In genomic region chr16:95917635-95918407, GRCm38 (mm10) we compare ENCODE assay signal across 30 mouse cellular contexts.
DNase-seq lines count a peak whose midpoint lies in the region; ATAC-seq lines count a peak whose summit lies in the region.
"Had no signal": no experiment of that assay in that cellular context is flagged by ENCODE, and none has a peak within 500 bp of the region (broad histone marks: within the 10 kb centered on the region; RNA-seq: fewer than 3 reads in every experiment).

No protein-coding gene starts in this region.

- peaks cover 6% of the 10 kb centered on the region for H3K4me1 ChIP-seq in lung, embryonic 16.5 days (replicated peaks; ENCODE audit: control insufficient read depth, insufficient read depth, low read length)
- H3K4me1 ChIP-seq in limb, embryonic 10.5 days: peaks cover 29% of the 10 kb centered on the region
- H3K4me1 ChIP-seq in midbrain, embryonic 16.5 days (ENCODE audit: control insufficient read depth, insufficient read depth, low read length): no peaks in the 10 kb centered on the region
- H3K4me1 ChIP-seq: forebrain, embryonic 12.5 days; heart, embryonic 15.5 days; hindbrain, embryonic 13.5 days; liver, embryonic 13.5 days; midbrain, embryonic 13.5 days; stomach, embryonic 15.5 days had no signal

- H3K4me3 ChIP-seq in lung, embryonic 16.5 days (ENCODE audit: low read length): no peak overlapping the region
- no peak overlapping the region for H3K4me3 ChIP-seq in limb, embryonic 10.5 days
- no peak overlapping the region for H3K4me3 ChIP-seq in midbrain, embryonic 16.5 days (ENCODE audit: low read depth, low read length)
- H3K4me3 ChIP-seq: embryonic facial prominence, embryonic 10.5 days; embryonic facial prominence, embryonic 15.5 days; forebrain, embryonic 12.5 days; heart, embryonic 10.5 days; heart, embryonic 15.5 days; hindbrain, embryonic 13.5 days; layer of hippocampus, adult 2 months; limb, embryonic 15.5 days; liver, embryonic 13.5 days; midbrain, embryonic 13.5 days; stomach, embryonic 15.5 days had no signal

- 72% methylated on average over 13 of the region's 14 CpGs for WGBS in lung, embryonic 16.5 days
- 70% methylated on average over 14 of the region's 14 CpGs for WGBS in limb, embryonic 10.5 days
- 65% methylated on average over 14 of the region's 14 CpGs for WGBS in midbrain, embryonic 16.5 days

- H3K9me3 ChIP-seq in lung, embryonic 16.5 days (ENCODE audit: control insufficient read depth, low read length): no peaks in the 10 kb centered on the region
- no peaks in the 10 kb centered on the region for H3K9me3 ChIP-seq in limb, embryonic 10.5 days (replicated peaks)
- no peaks in the 10 kb centered on the region for H3K9me3 ChIP-seq in midbrain, embryonic 16.5 days (replicated peaks; ENCODE audit: control insufficient read depth, low read length, poor library complexity, severe bottlenecking)
- H3K9me3 ChIP-seq: embryonic facial prominence, embryonic 10.5 days; embryonic facial prominence, embryonic 15.5 days; forebrain, embryonic 12.5 days; G1E; heart, embryonic 10.5 days; heart, embryonic 15.5 days; hindbrain, embryonic 13.5 days; limb, embryonic 15.5 days; liver, embryonic 13.5 days; midbrain, embryonic 13.5 days; stomach, embryonic 15.5 days had no signal

- no peak overlapping the region for H3K27ac ChIP-seq in lung, embryonic 16.5 days (ENCODE audit: low read length)
- H3K27ac ChIP-seq in limb, embryonic 10.5 days: peak overlapping the region; percentile 53; the same call in 1 of the 2 replicates
- no peak overlapping the region for H3K27ac ChIP-seq in midbrain, embryonic 16.5 days (ENCODE audit: low read length)
- H3K27ac ChIP-seq: embryonic facial prominence, embryonic 10.5 days; embryonic facial prominence, embryonic 15.5 days; forebrain, embryonic 12.5 days; heart, embryonic 10.5 days; heart, embryonic 15.5 days; hindbrain, embryonic 13.5 days; layer of hippocampus, adult 2 months; limb, embryonic 15.5 days; liver, embryonic 13.5 days; macrophage; midbrain, embryonic 13.5 days; stomach, embryonic 15.5 days had no signal

- no peak for DNase-seq in lung, adult 18-20 months
- peak; percentile 82 for DNase-seq in R1 (ENCODE audit: low read depth, low spot score)
- DNase-seq in limb, embryonic 10.5 days (ENCODE audit: low spot score): peak; percentile 29
- DNase-seq in thymus, postnatal 0 days (ENCODE audit: low spot score): peak; percentile 62
- DNase-seq in embryo, embryonic 10 days (ENCODE audit: low spot score): no peak
- no peak for DNase-seq in gastrocnemius, adult 8-10 months (ENCODE audit: low spot score in 2 of 2)
- DNase-seq: cerebellum, adult 11-12 months; cerebellum, adult 9-11 months; gastrocnemius, postnatal 14 days; heart, postnatal 36 days; kidney, adult 2 months; kidney, postnatal 36 days; layer of hippocampus, postnatal 36 days; left cerebral cortex, postnatal 4 days; liver, embryonic 13.5 days; lung, adult 2 months had no signal

- no peak overlapping the region for H3K4me2 ChIP-seq in lung, embryonic 16.5 days (ENCODE audit: low read depth, low read length)
- no peak overlapping the region for H3K4me2 ChIP-seq in midbrain, embryonic 16.5 days (ENCODE audit: low read length)
- H3K4me2 ChIP-seq: embryonic facial prominence, embryonic 15.5 days; forebrain, embryonic 12.5 days; heart, embryonic 15.5 days; hindbrain, embryonic 13.5 days; limb, embryonic 15.5 days; liver, embryonic 13.5 days; midbrain, embryonic 13.5 days; stomach, embryonic 15.5 days had no signal

- H3K36me3 ChIP-seq in lung, embryonic 16.5 days (ENCODE audit: control insufficient read depth, insufficient read depth, low read length): no peaks in the 10 kb centered on the region
- H3K36me3 ChIP-seq in limb, embryonic 10.5 days: no peaks in the 10 kb centered on the region
- H3K36me3 ChIP-seq in midbrain, embryonic 16.5 days (ENCODE audit: control insufficient read depth, insufficient read depth, low read length): no peaks in the 10 kb centered on the region
- H3K36me3 ChIP-seq: embryonic facial prominence, embryonic 10.5 days; embryonic facial prominence, embryonic 15.5 days; forebrain, embryonic 12.5 days; G1E; heart, embryonic 10.5 days; heart, embryonic 15.5 days; hindbrain, embryonic 13.5 days; limb, embryonic 15.5 days; liver, embryonic 13.5 days; midbrain, embryonic 13.5 days; stomach, embryonic 15.5 days had no signal

- no peaks in the 10 kb centered on the region for H3K27me3 ChIP-seq in lung, embryonic 16.5 days (ENCODE audit: control insufficient read depth, insufficient read depth, low read depth, low read length)
- H3K27me3 ChIP-seq in limb, embryonic 10.5 days (ENCODE audit: low read depth, poor library complexity, severe bottlenecking): no peaks in the 10 kb centered on the region
- no peaks in the 10 kb centered on the region for H3K27me3 ChIP-seq in midbrain, embryonic 16.5 days (ENCODE audit: control insufficient read depth, insufficient read depth, low read depth, low read length)
- H3K27me3 ChIP-seq: embryonic facial prominence, embryonic 15.5 days; forebrain, embryonic 12.5 days; heart, embryonic 15.5 days; hindbrain, embryonic 13.5 days; limb, embryonic 15.5 days; liver, embryonic 13.5 days; midbrain, embryonic 13.5 days; stomach, embryonic 15.5 days had no signal

- no peak overlapping the region for H3K9ac ChIP-seq in lung, embryonic 16.5 days (ENCODE audit: low read length)
- no peak overlapping the region for H3K9ac ChIP-seq in midbrain, embryonic 16.5 days (ENCODE audit: low read depth, low read length)
- H3K9ac ChIP-seq: embryonic facial prominence, embryonic 15.5 days; forebrain, embryonic 12.5 days; heart, embryonic 15.5 days; hindbrain, embryonic 13.5 days; limb, embryonic 15.5 days; liver, embryonic 13.5 days; midbrain, embryonic 13.5 days; stomach, embryonic 15.5 days had no signal

- peak; percentile 70 for ATAC-seq in lung, embryonic 16.5 days (ENCODE audit: low read depth)
- ATAC-seq in midbrain, embryonic 16.5 days: no peak
- ATAC-seq: midbrain, embryonic 13.5 days had no signal

Comparison
In these comparisons a context has a peak if more than half of its experiments do, and no peak if none do; other contexts are left out.
1. DNase-seq: peak in R1 (single experiment), limb, embryonic 10.5 days (single experiment) and thymus, postnatal 0 days (single experiment); none in lung, adult 18-20 months (0 of 2), embryo, embryonic 10 days (single experiment) and gastrocnemius, adult 8-10 months (0 of 2).